Mouse (Mus musculus) liver, embryonic 14.5 days (tissue): Measurements from ENCODE around the gene Pawr. TPM values are rescaled to one million over a fixed set of nuclear protein-coding genes. Genes with fewer than 3 reads are reported as not detected.

Source experiments
- ATAC-seq: fragments of 200-750 bp; cut with Nextera tagmentation; 2 replicates; pipeline ENCODE4 v1.8.0; 2017; ENCODE audit warnings: moderate number of reproducible peaks, mild to moderate bottlenecking, moderate library complexity; ENCODE audit not compliant: insufficient read depth
- DNase-seq, 3 experiments: peaks; one replicate each; pipeline ENCODE4 v3.0.0-alpha.2; 2012 to 2013; ENCODE audit warnings: low read depth in 3 of 3, low spot score in 3 of 3
- H3K27ac ChIP-seq: fragments of 300-500 bp; sonication (generic); 2 replicates; pipeline ENCODE4 v1.5.1; 2014; ENCODE audit warnings: moderate library complexity, mild to moderate bottlenecking, control low read depth, inconsistent platforms
- H3K27me3 ChIP-seq: fragments of 300-500 bp; sonication (generic); 2 replicates; pipeline ENCODE4 v1.6.1; 2014; ENCODE audit warnings: mild to moderate bottlenecking, low read length, moderate library complexity; ENCODE audit not compliant: control insufficient read depth, insufficient read depth
- H3K36me3 ChIP-seq: fragments of 300-500 bp; sonication (generic); replicated peaks from 2 replicates; pipeline ENCODE4 v1.6.1; 2014; ENCODE audit warnings: low read depth; ENCODE audit not compliant: control insufficient read depth, insufficient read depth
- H3K4me1 ChIP-seq, 2 experiments: fragments of 200-500 bp in 1 of 2; fragments of 300-500 bp in 1 of 2; sonication (generic) in 1 of 2; replicated peaks; 2 replicates each; pipeline ENCODE4 v1.6.1; 2012 to 2014; ENCODE audit warnings: antibody characterized with exemption in 1 of 2, inconsistent platforms in 1 of 2, low read length in 1 of 2; ENCODE audit not compliant: control insufficient read depth in 2 of 2, insufficient read depth in 2 of 2
- H3K4me2 ChIP-seq: fragments of 300-500 bp; sonication (generic); 2 replicates; pipeline ENCODE4 v1.6.1; 2014; ENCODE audit warnings: low read depth, mild to moderate bottlenecking, control low read depth, moderate library complexity
- H3K4me3 ChIP-seq, 2 experiments: fragments of 200-500 bp in 1 of 2; fragments of 300-500 bp in 1 of 2; sonication (generic) in 1 of 2; 2 replicates each; pipeline ENCODE4 v1.5.1; 2012 to 2014; ENCODE audit warnings: low read depth in 2 of 2, low read length in 2 of 2, mild to moderate bottlenecking in 2 of 2, control low read depth in 1 of 2, inconsistent platforms in 1 of 2, moderate library complexity in 1 of 2; ENCODE audit not compliant: insufficient read depth in 1 of 2
- H3K9ac ChIP-seq: fragments of 300-500 bp; sonication (generic); replicated peaks from 2 replicates; pipeline ENCODE4 v1.6.1; 2014; ENCODE audit warnings: mild to moderate bottlenecking, control low read depth, moderate library complexity
- H3K9me3 ChIP-seq: fragments of 300-500 bp; sonication (generic); 2 replicates; pipeline ENCODE4 v1.6.1; 2016; ENCODE audit warnings: low read length, mixed read lengths; ENCODE audit not compliant: control insufficient read depth
- CTCF ChIP-seq: IDR thresholded peaks from 2 replicates; pipeline ENCODE4 v1.5.1; 2016; ENCODE audit warnings: antibody characterized with exemption, low read depth, control low read depth
- EP300 ChIP-seq: IDR thresholded peaks from 2 replicates; pipeline ENCODE4 v1.6.1; 2016; ENCODE audit warnings: antibody characterized with exemption, low read depth
- WGBS: fragments of 180-500 bp; shearing (Covaris S2); extraction: QIAGEN DNeasy Blood & Tissue Kit; methylation state at CpG from one replicate; pipeline ENCODE4 v1.1.7; 2014; ENCODE audit not compliant: insufficient replicate concordance; 5-methylcytosine and 5-hydroxymethylcytosine counted together
- polyA plus RNA-seq, 2 experiments: library from polyadenylated mRNA; depleted of rRNA in 1 of 2; stranded (reverse) in 1 of 2; unstranded in 1 of 2; fragments of >200 nt; fragmentation: Nextera tagmentation in 1 of 2; extraction: Ambion mirVana in 1 of 2; gene quantifications; 2 replicates each; pipeline versions ENCODE4 v1.2.1 to v1.2.3; 2012 to 2014

Gene Pawr
- polyA plus RNA-seq, 2 experiments = 3.7 to 4.4 TPM

DNA sequence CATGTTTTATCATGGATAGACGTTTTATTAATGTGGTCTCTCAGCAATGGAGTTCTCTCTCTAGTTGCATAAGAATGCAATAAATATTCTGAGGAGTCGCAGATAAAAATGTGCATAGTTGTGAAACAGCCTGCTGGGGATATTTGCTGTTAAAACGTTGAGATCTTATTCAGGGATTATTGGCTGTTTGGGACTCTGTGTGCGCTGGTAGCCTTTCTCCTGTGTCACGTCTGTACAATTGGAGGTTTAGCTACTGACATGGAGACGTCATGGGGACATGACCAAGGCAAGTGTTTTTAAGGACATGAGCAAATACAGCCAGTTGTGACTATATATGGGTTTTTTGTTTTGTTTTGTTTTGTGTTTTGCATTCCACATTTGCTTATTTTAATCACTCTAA lies 28.9 kb downstream of the Pawr start:
- 63% methylated on average over 6 of the region's 6 CpGs for WGBS
- DNase-seq (peak in 2 of 3 experiments; percentile 74 to 77), ATAC-seq (no peak)
- no peak overlapping the region for H3K9ac ChIP-seq
- H3K36me3 ChIP-seq = no peaks in the 10 kb centered on the region
- no peak for TF ChIP-seq EP300
- no peak for TF ChIP-seq CTCF
- no peak overlapping the region for H3K4me2 ChIP-seq
- peaks cover 0 to 2% of the 10 kb centered on the region in 2 experiments; a peak in 2 of 4 replicates for H3K4me1 ChIP-seq
- H3K9me3 ChIP-seq = no peaks in the 10 kb centered on the region
- H3K4me3 ChIP-seq = no peak overlapping the region
- H3K27ac ChIP-seq = no peak overlapping the region
- no peaks in the 10 kb centered on the region for H3K27me3 ChIP-seq

DNA sequence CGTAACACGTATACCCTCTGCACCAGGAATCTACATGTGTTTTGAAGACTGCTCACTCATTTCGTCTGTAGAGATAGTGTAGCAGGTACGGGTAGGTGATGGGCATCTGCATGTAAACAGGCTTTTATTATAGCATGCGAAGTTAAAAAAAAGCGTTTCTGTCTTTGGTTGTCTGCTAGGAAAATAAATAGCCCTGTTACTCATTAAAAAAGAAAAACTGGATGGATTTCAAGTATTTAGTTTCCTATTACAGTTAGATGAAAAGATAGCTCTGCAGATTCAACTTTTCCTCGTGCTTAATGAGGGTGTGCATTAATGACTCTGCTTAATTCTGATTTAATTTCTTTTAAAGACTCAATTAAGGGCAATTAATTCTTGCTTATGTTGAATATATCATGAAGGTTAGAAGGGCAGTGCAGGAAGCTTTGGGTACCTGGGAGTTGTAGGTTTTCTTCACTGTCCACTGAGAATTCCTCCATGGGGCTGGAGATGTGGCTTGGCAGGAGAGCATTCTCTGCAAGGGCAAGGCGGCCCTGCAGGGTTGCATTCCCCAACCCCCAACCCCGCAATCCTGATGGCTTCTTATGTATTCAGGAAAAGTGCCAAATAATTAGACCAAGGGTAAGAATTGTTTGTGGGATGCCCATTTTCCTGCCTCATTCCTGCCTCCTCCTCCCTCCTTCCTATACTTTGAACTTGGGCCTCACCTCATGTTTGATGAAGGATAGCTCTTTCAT lies 29.7 kb downstream of the Pawr start:
- no peak for ATAC-seq
- Histone ChIP-seq H3K27ac (no peak overlapping the region), H3K4me3 (no peak overlapping the region), H3K4me2 (no peak overlapping the region), H3K27me3 (no peaks in the 10 kb centered on the region), H3K4me1 (peaks cover 0 to 2% of the 10 kb centered on the region in 2 experiments; a peak in 2 of 4 replicates), H3K9ac (no peak overlapping the region), H3K9me3 (no peaks in the 10 kb centered on the region), H3K36me3 (no peaks in the 10 kb centered on the region)
- TF ChIP-seq EP300 = no peak
- no peak for DNase-seq
- 69% methylated on average over 9 of the region's 9 CpGs for WGBS

DNA sequence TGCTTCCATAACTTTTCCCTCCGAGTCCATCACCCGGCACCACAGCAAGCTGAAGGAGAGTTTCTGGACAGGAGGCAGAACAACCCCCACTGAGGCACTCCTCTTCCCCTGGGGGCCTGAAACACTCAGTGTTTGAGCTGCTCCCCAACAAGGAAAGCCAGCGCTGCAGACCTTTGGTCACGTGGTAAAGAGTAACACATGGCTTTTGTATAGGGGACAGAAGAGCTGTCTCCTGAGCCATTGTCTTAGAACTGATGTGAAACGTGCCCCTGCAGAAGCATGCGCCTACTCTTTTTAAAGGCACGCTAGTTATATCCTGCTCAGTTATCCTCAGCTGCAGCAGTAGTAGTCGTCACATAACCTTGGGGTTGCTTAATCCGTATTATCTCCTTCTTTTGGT lies 32.0 kb downstream of the Pawr start:
- Histone ChIP-seq H3K36me3 (no peaks in the 10 kb centered on the region), H3K4me2 (no peak overlapping the region), H3K27ac (no peak overlapping the region), H3K9me3 (no peaks in the 10 kb centered on the region), H3K4me1 (peaks cover 0 to 2% of the 10 kb centered on the region in 2 experiments; a peak in 2 of 4 replicates), H3K27me3 (no peaks in the 10 kb centered on the region), H3K4me3 (no peak overlapping the region), H3K9ac (no peak overlapping the region)
- TF ChIP-seq CTCF (no peak), EP300 (no peak)
- no peak for DNase-seq
- ATAC-seq = no peak
- 71% methylated on average over 9 of the region's 9 CpGs for WGBS

DNA sequence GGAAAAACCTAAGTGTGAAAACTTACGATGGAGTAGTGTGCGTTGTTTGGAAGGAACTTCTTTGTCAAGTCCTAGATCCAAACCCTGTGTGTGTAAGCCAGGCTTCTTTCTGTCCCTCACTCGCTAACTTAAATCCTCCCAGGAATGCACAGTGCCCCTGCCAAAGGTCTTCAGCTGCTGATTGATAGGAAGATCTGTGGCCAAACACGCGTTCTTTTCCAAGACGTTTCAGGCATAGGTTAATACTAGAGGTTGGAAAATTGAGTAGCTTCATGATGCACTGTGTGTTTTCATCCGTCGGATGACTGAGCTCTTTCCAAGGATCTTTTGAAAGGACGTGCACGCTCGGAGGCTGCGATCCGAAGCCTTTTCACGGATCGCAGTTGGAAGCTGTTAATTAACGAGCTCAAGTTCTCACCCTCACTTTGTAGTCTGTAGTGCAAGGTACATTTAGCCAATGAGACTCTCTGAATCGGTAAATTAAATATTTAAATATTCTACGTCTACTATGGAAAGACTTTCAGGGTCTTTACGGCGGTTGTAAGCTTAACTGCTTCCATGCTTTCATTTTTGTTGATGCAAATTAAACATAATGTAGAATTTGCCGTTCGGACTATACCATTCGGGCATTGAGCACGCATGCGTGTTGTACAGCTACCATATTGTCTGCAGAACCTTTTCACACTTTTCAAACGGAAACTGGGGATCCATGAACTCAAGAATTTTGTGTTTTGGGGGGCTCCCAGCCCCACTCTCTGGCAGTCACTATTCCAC lies 33.2 kb downstream of the Pawr start:
- no peaks in the 10 kb centered on the region for H3K9me3 ChIP-seq
- TF ChIP-seq CTCF (no peak), EP300 (no peak)
- no peak overlapping the region for H3K4me3 ChIP-seq
- no peak overlapping the region for H3K27ac ChIP-seq
- H3K4me1 ChIP-seq = no peaks in the 10 kb centered on the region; a peak in 1 of 4 replicates
- 79% methylated on average over 26 of the region's 26 CpGs for WGBS
- no peaks in the 10 kb centered on the region for H3K27me3 ChIP-seq
- no peak overlapping the region for H3K9ac ChIP-seq
- no peaks in the 10 kb centered on the region for H3K36me3 ChIP-seq
- H3K4me2 ChIP-seq = no peak overlapping the region
- DNase-seq (no peak), ATAC-seq (no peak)

DNA sequence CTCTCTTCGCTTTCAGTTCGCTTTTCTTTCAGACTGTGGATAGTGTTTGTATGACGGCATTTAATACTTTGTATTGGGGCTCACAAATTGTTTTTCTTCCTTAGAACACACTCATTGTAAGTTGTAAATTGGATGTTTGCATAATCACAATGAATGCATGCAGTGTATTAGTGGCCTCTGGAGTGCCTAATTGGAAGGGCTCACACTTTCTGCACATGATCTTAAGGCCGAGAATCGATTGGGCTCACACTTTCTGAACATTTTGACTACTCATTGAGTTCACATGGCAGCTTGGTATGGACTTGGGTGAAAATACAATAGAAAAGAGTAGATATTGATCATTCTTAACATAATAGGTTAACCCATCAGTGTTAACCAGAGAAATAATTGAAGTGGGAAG lies 34.3 kb downstream of the Pawr start:
- H3K4me1 ChIP-seq = no peaks in the 10 kb centered on the region; a peak in 1 of 4 replicates
- TF ChIP-seq CTCF (no peak), EP300 (no peak)
- DNase-seq (no peak), ATAC-seq (no peak)
- no peak overlapping the region for H3K27ac ChIP-seq
- H3K4me2 ChIP-seq = no peak overlapping the region
- no peaks in the 10 kb centered on the region for H3K36me3 ChIP-seq
- no peak overlapping the region for H3K9ac ChIP-seq
- 85% methylated on average over 5 of the region's 5 CpGs for WGBS
- no peak overlapping the region for H3K4me3 ChIP-seq
- H3K9me3 ChIP-seq = no peaks in the 10 kb centered on the region
- no peaks in the 10 kb centered on the region for H3K27me3 ChIP-seq
